Mouse (Mus musculus) embryonic fibroblast, embryonic 13.5 days (primary cell): ENCODE results near the gene Pinlyp.

Experiments used
- CTCF ChIP-seq: IDR thresholded peaks from 2 replicates; pipeline ENCODE4 v1.5.1; 2011; ENCODE audit warnings: mild to moderate bottlenecking, control low read depth, low read length, moderate library complexity, borderline replicate concordance; ENCODE audit not compliant: insufficient read depth
- POLR2A ChIP-seq: IDR thresholded peaks from 2 replicates; pipeline ENCODE4 v1.6.1; 2011; ENCODE audit warnings: low read depth, mild to moderate bottlenecking, control low read depth, low read length, moderate library complexity

- no peak for TF ChIP-seq CTCF
- TF ChIP-seq POLR2A = no peak
Observed at GRCm38 (mm10) chr7:24534301-24534700, 11.6 kb downstream of the Pinlyp start.
